Mouse (Mus musculus): ENCODE results near the gene Ero1l. TPM values are rescaled to one million over a fixed set of nuclear protein-coding genes. Genes with fewer than 3 reads are reported as not detected.

Gene Ero1l
- polyA plus RNA-seq, 1 experiment = 3.5 TPM

GRCm38 (mm10) chr14:45251548-45252076 is 67.0 kb downstream of the Ero1l start:
- no peak for DNase-seq (ENCODE audit: low read depth in 1 of 2, low spot score in 2 of 2)
- no peak overlapping the region for H3K27ac ChIP-seq (ENCODE audit: insufficient read depth, low read length)
- H3K27me3 ChIP-seq (ENCODE audit: control insufficient read depth, insufficient read depth, low read length) = no peaks in the 10 kb centered on the region
- TF ChIP-seq CTCF (IDR thresholded peaks at IDR 0.05; ENCODE audit: extremely low read depth, insufficient read depth, insufficient read length, insufficient replicate concordance) (no peak), POLR2A (IDR thresholded peaks at IDR 0.05; ENCODE audit: low read depth, low read length) (no peak)
- WGBS = 83% methylated on average over 4 of the region's 4 CpGs
- no peaks in the 10 kb centered on the region for H3K4me1 ChIP-seq (ENCODE audit: control insufficient read depth, insufficient read depth, insufficient read length)
- no peaks in the 10 kb centered on the region for H3K36me3 ChIP-seq (ENCODE audit: control insufficient read depth, insufficient read depth, low read length)
- H3K4me3 ChIP-seq (ENCODE audit: extremely low read depth, insufficient read depth, insufficient read length) = no peak overlapping the region

- DNase-seq (ENCODE audit: low read depth in 1 of 2, low spot score in 2 of 2) = peak in 1 of 2 experiments; percentile 9
- no peak overlapping the region for H3K4me3 ChIP-seq (ENCODE audit: extremely low read depth, insufficient read depth, insufficient read length)
- H3K36me3 ChIP-seq (ENCODE audit: control insufficient read depth, insufficient read depth, low read length) = no peaks in the 10 kb centered on the region
- TF ChIP-seq POLR2A (IDR thresholded peaks at IDR 0.05; ENCODE audit: low read depth, low read length) (no peak), CTCF (IDR thresholded peaks at IDR 0.05; ENCODE audit: extremely low read depth, insufficient read depth, insufficient read length, insufficient replicate concordance) (peak; percentile 23; the same call in 1 of the 2 replicates)
- H3K4me1 ChIP-seq (ENCODE audit: control insufficient read depth, insufficient read depth, insufficient read length) = no peaks in the 10 kb centered on the region
- WGBS = 75% methylated on average over 1 of the region's 1 CpGs
- no peak overlapping the region for H3K27ac ChIP-seq (ENCODE audit: insufficient read depth, low read length)
- H3K27me3 ChIP-seq (ENCODE audit: control insufficient read depth, insufficient read depth, low read length) = no peaks in the 10 kb centered on the region
These were observed 77.0 kb downstream of the Ero1l start for GRCm38 (mm10) chr14:45241613-45242012.

GRCm38 (mm10) chr14:45239042-45239441 is 79.5 kb downstream of the Ero1l start:
- 51% methylated on average over 2 of the region's 2 CpGs for WGBS
- no peak for DNase-seq (ENCODE audit: low read depth in 1 of 2, low spot score in 2 of 2)
- H3K36me3 ChIP-seq (ENCODE audit: control insufficient read depth, insufficient read depth, low read length) = no peaks in the 10 kb centered on the region
- no peaks in the 10 kb centered on the region for H3K4me1 ChIP-seq (ENCODE audit: control insufficient read depth, insufficient read depth, insufficient read length)
- H3K27ac ChIP-seq (ENCODE audit: insufficient read depth, low read length) = no peak overlapping the region
- H3K4me3 ChIP-seq (ENCODE audit: extremely low read depth, insufficient read depth, insufficient read length) = no peak overlapping the region
- no peaks in the 10 kb centered on the region for H3K27me3 ChIP-seq (ENCODE audit: control insufficient read depth, insufficient read depth, low read length)
- TF ChIP-seq POLR2A (IDR thresholded peaks at IDR 0.05; ENCODE audit: low read depth, low read length) = no peak
- no peak for TF ChIP-seq CTCF (IDR thresholded peaks at IDR 0.05; ENCODE audit: extremely low read depth, insufficient read depth, insufficient read length, insufficient replicate concordance)

Other genes with a start within 250 kb of the Ero1l start
- 4.6 and 9.2 TPM in 2 replicates for gene Gpr137c, start 99.1 kb downstream of the Ero1l start, polyA plus RNA-seq (2012; rRNA removed)
- 7.2 and 10.4 TPM in 2 replicates for gene Txndc16, start 98.4 kb downstream of the Ero1l start, polyA plus RNA-seq (2012; rRNA removed)
- 9.8 and 10.3 TPM in 2 replicates for gene Psmc6, start 11.0 kb upstream of the Ero1l start, polyA plus RNA-seq (2012; rRNA removed)
- 6.0 and 19.0 TPM in 2 replicates for gene Styx, start 32.3 kb upstream of the Ero1l start, polyA plus RNA-seq (2012; rRNA removed)
- gene Gnpnat1, start 86.1 kb upstream of the Ero1l start, polyA plus RNA-seq (2012; rRNA removed) = 1.9 TPM in 2 replicates
- gene Fermt2, start 211.3 kb upstream of the Ero1l start, polyA plus RNA-seq (2012; rRNA removed) = 7.9 and 9.3 TPM in 2 replicates